Mouse (Mus musculus): Measurements from ENCODE around the gene Olfr368. TPM values are rescaled to one million over a fixed set of nuclear protein-coding genes. Genes with fewer than 3 reads are reported as not detected.

The Olfr368 gene
- polyA plus RNA-seq (2015; fragmentation: Nextera tagmentation; extraction: Ambion mirVana): not detected in 2 replicates

GRCm38 (mm10) chr2:37326215-37326614 is at the start of gene Olfr368:
Gene Olfr368 (plus strand): TSS chr2:37326515.

GRCm38 (mm10) chr2:37358633-37359540 is 32.6 kb downstream of the Olfr368 start, which contains the start of gene Pdcl:
Gene Pdcl (minus strand): TSS chr2:37359332.

Other genes starting within 250 kb of the Olfr368 start
- gene Olfr361, start 237.2 kb upstream of the Olfr368 start, polyA plus RNA-seq (2015; fragmentation: Nextera tagmentation; extraction: Ambion mirVana): not detected in 2 replicates
- gene Olfr362, start 208.6 kb upstream of the Olfr368 start, polyA plus RNA-seq (2015; fragmentation: Nextera tagmentation; extraction: Ambion mirVana): not detected in 2 replicates
- gene Olfr364-ps1, start 187.2 kb upstream of the Olfr368 start, polyA plus RNA-seq (2015; fragmentation: Nextera tagmentation; extraction: Ambion mirVana): not detected in 2 replicates
- not detected in 2 replicates for gene Olfr365, start 138.3 kb upstream of the Olfr368 start, polyA plus RNA-seq (2015; fragmentation: Nextera tagmentation; extraction: Ambion mirVana)
- gene Olfr366, start 114.9 kb upstream of the Olfr368 start, polyA plus RNA-seq (2015; fragmentation: Nextera tagmentation; extraction: Ambion mirVana): not detected in 2 replicates
- 22.4 and 25.7 TPM in 2 replicates for gene Pdcl, start 32.8 kb downstream of the Olfr368 start, polyA plus RNA-seq (2015; fragmentation: Nextera tagmentation; extraction: Ambion mirVana)
- 7.8 and 8.8 TPM in 2 replicates for gene Rc3h2, start 96.4 kb downstream of the Olfr368 start, polyA plus RNA-seq (2015; fragmentation: Nextera tagmentation; extraction: Ambion mirVana)
- gene Zbtb26, start 116.6 kb downstream of the Olfr368 start, polyA plus RNA-seq (2015; fragmentation: Nextera tagmentation; extraction: Ambion mirVana): 1.9 and 2.3 TPM in 2 replicates
- gene Zbtb6, start 116.7 kb downstream of the Olfr368 start, polyA plus RNA-seq (2015; fragmentation: Nextera tagmentation; extraction: Ambion mirVana): 2.9 and 3.9 TPM in 2 replicates
- 20.4 and 23.7 TPM in 2 replicates for gene Rabgap1, start 116.8 kb downstream of the Olfr368 start, polyA plus RNA-seq (2015; fragmentation: Nextera tagmentation; extraction: Ambion mirVana)
- gene Gpr21, start 189.8 kb downstream of the Olfr368 start, polyA plus RNA-seq (2015; fragmentation: Nextera tagmentation; extraction: Ambion mirVana): 0.94 and 1.1 TPM in 2 replicates

Data from urinary bladder, postnatal 0 days (tissue).